Mouse (Mus musculus): ENCODE measurements at regions not wholly inside any gene's neighbourhood (a gene's known extent, or its start where the extent isn't known, plus 50 kb on each side); places are given as distances from the start of the nearest gene placed in this dataset.

DNA sequence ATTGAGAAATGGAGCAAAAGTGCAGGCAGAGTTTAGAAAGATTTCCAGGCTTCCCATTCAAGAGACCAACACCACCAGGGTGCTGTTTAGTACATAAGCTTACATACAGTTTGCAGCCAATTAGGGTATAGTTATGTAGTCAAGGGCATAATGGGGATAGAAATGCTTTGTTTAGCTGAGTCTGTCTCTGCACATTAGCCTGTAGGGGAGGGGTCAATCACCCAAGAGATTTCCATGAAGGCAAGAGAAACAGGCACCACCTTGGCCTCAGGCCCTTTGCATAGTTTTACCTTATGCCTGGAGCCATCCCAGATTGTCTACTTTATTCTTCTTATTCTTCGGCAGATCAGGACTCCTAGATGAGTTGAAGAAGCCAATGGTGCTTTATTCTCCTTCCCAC is 205.9 kb upstream of the Zfp352 start:
- DNase-seq (ENCODE audit: low spot score in 2 of 2): no peak
- H3K4me3 ChIP-seq: no peak overlapping the region
- no peak for TF ChIP-seq CTCF (conservative IDR thresholded peaks at IDR 0.05)
- H3K27ac ChIP-seq: no peak overlapping the region

DNA sequence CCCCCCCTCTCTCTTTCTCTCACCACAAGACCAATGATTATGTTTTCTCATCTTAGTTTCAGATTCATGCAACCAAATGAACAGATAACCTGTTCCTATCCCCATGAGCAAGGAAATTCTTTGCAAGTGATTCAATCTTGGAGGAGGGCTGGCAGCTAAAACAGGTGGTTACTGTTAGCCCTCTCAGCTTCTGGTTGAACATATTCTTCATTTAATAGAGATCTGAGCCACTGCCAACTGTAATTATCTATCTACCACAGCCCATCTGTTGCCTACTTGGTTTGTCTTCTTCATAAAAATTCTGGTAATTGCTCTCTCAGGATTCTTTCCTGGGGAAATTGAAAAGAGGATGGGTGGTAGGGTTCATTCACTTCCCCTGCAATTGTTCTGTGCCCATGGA is 204.4 kb upstream of the Zfp352 start:
- no peak overlapping the region for H3K4me3 ChIP-seq
- DNase-seq (ENCODE audit: low spot score in 2 of 2): peak; percentile 22 to 46
- TF ChIP-seq CTCF (conservative IDR thresholded peaks at IDR 0.05): no peak
- no peak overlapping the region for H3K27ac ChIP-seq
